Mouse (Mus musculus) stomach, embryonic 15.5 days (tissue): Measurements from ENCODE around the gene Epo. TPM values are rescaled to one million over a fixed set of nuclear protein-coding genes. Genes with fewer than 3 reads are reported as not detected.

Experiments
- ATAC-seq: fragments of 200-750 bp; cut with Nextera tagmentation; 2 replicates; pipeline ENCODE4 v1.8.0; 2017; ENCODE audit warnings: low read depth, moderate number of reproducible peaks, moderate TSS enrichment; ENCODE audit not compliant: insufficient read depth, low FRiP score
- H3K27ac ChIP-seq: fragments of 300-500 bp; sonication (generic); 2 replicates; pipeline ENCODE4 v1.5.1; 2015; ENCODE audit warnings: mild to moderate bottlenecking, inconsistent platforms
- H3K27me3 ChIP-seq: fragments of 300-500 bp; sonication (generic); replicated peaks from 2 replicates; pipeline ENCODE4 v1.6.1; 2015; ENCODE audit warnings: inconsistent platforms
- H3K36me3 ChIP-seq: fragments of 300-500 bp; sonication (generic); 2 replicates; pipeline ENCODE4 v1.6.1; 2015; ENCODE audit warnings: inconsistent platforms
- H3K4me1 ChIP-seq: fragments of 300-500 bp; sonication (generic); 2 replicates; pipeline ENCODE4 v1.6.1; 2015; ENCODE audit warnings: inconsistent platforms
- H3K4me2 ChIP-seq: fragments of 300-500 bp; sonication (generic); 2 replicates; pipeline ENCODE4 v1.6.1; 2015; ENCODE audit warnings: mild to moderate bottlenecking, inconsistent platforms
- H3K4me3 ChIP-seq: fragments of 300-500 bp; sonication (generic); replicated peaks from 2 replicates; pipeline ENCODE4 v1.5.1; 2015; ENCODE audit warnings: inconsistent platforms
- H3K9ac ChIP-seq: fragments of 300-500 bp; sonication (generic); 2 replicates; pipeline ENCODE4 v1.6.1; 2015; ENCODE audit warnings: inconsistent platforms
- H3K9me3 ChIP-seq: fragments of 300-500 bp; sonication (generic); 2 replicates; pipeline ENCODE4 v1.6.1; 2016; ENCODE audit warnings: inconsistent platforms
- WGBS: fragments of 180-500 bp; shearing (Covaris S2); methylation state at CpG from one replicate; pipeline ENCODE4 v1.1.7; 2015; 5-methylcytosine and 5-hydroxymethylcytosine counted together
- polyA plus RNA-seq: library from polyadenylated mRNA; unstranded; fragments of >200 nt; fragmentation: Nextera tagmentation; extraction: Ambion mirVana; gene quantifications from 2 replicates; pipeline ENCODE4 v1.2.1, GENCODE M21; 2015

Gene Epo
- polyA plus RNA-seq, 1 experiment from 2014 or later, result not detected

DNA sequence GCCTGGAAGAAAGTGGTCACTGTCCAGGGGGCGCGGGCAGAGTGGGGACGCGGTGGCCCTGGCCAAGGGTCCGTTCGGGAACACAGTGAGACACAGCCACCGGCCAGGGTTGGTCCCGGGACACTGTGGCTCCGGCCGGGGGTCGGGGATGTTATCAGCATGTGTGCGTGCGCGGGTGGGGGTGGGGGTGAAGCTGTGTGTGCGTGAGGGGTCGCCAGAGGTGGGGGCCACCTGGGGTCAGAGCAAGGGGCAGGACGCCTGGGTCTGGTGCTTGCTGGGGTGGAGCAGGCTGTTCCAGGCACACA lies 47.2 kb downstream of the Epo start:
- no peak overlapping the region for H3K27ac ChIP-seq
- H3K4me1 ChIP-seq, result peaks cover 11% of the 10 kb centered on the region; the same call in 1 of the 2 replicates
- no peaks in the 10 kb centered on the region for H3K36me3 ChIP-seq
- ATAC-seq, result no peak
- H3K27me3 ChIP-seq, result peaks cover 14% of the 10 kb centered on the region
- no peaks in the 10 kb centered on the region for H3K9me3 ChIP-seq
- WGBS, result 1% methylated on average over 17 of the region's 17 CpGs
- no peak overlapping the region for H3K9ac ChIP-seq
- peak overlapping the region; percentile 23 for H3K4me3 ChIP-seq
- peak overlapping the region; percentile 44 for H3K4me2 ChIP-seq

DNA sequence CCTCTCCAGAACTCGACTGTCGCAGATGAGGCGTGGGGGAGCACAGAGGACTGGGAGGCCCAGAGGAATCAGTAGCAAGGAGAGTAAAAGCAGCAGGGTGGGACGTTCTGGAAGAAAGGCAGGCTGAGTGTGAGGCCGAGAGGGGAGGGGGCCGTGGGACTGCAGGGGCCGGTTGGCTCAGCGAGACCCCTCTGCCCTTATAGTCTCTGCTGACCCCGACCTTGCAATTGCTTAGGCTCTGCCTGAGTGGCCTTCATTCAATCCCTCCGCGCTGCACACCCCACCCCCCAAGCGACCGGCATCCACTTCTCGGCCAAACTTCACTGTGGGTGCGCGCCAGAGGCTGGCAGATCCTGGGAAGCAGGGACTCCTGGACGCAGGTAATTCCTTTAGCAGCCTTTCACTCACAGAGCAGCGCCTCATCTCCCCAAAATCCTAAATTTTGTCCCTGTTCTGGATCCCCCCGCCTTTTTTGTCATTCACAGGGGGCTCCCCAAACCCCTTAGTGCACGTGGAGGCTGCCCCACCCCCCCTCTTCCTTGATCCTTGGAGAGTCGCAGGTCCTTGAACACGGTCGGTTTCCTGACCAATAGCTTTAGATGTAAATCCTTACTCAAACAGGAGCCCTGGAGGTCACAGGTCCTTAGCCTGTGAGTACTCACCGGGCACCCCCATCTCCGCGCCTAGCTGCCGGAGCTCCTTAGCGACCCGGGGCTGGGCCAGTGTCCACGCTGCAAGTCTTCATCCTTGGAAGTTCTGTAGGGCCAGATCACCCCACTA lies 47.8 kb downstream of the Epo start:
- Histone ChIP-seq H3K4me1 (peaks cover 11% of the 10 kb centered on the region; the same call in 1 of the 2 replicates), H3K4me2 (peak overlapping the region; percentile 44), H3K9me3 (no peaks in the 10 kb centered on the region), H3K27me3 (peaks cover 14% of the 10 kb centered on the region), H3K27ac (no peak overlapping the region), H3K4me3 (peak overlapping the region; percentile 23), H3K36me3 (no peaks in the 10 kb centered on the region), H3K9ac (no peak overlapping the region)
- 11% methylated on average over 30 of the region's 30 CpGs for WGBS
- ATAC-seq, result no peak

DNA sequence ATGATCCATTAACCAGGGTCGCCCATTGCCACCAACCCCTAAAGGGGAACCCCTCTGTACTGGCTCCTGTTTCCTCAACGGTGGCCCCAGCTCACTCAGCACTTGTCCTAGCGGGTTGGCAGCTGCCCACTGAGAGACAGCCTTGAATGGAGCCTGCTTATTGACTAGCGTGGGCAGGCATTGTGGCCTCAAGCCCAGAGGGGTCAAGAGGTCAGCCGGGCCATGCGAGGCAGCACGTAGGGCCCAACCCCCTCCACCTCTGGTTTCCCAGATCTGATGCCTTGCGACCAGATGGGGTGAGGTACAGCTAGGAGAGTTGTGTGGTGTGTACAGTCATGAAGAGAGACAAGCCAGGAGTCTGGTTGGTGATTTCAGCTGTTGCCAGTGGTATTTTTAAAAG lies 51.1 kb downstream of the Epo start:
- no peak for ATAC-seq

DNA sequence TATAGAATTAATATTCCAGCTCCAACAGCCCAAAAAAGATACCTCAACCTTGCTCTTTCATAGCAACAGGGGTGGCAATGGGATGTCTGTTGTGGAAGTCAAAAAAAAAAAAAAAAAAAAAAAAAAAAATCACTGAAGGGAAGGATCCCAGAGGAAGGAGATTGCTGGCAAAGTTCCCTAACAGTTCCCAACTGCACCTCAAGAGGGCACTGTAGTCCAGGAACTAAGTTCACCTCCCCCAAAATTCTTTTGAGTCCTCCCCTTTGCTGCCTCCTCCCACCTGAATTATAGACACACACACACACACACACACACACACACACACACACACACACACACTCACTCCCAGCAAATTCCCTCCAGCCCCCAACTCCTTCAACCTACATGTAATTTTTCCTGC lies 51.9 kb downstream of the Epo start:
- H3K36me3 ChIP-seq, result no peaks in the 10 kb centered on the region
- H3K9me3 ChIP-seq, result no peaks in the 10 kb centered on the region
- peaks cover 11% of the 10 kb centered on the region; the same call in 1 of the 2 replicates for H3K4me1 ChIP-seq
- no peak overlapping the region for H3K4me3 ChIP-seq
- no peak for ATAC-seq
- H3K27me3 ChIP-seq, result peaks cover 11% of the 10 kb centered on the region; the same call in 1 of the 2 replicates
- no peak overlapping the region for H3K9ac ChIP-seq
- H3K27ac ChIP-seq, result no peak overlapping the region
- no peak overlapping the region for H3K4me2 ChIP-seq

More for the DNA sequence above, 51.1 kb downstream of the Epo start:
- WGBS, result 34% methylated on average over 8 of the region's 8 CpGs
- no peak overlapping the region for H3K27ac ChIP-seq
- H3K9ac ChIP-seq, result no peak overlapping the region
- H3K4me2 ChIP-seq, result no peak overlapping the region
- no peaks in the 10 kb centered on the region for H3K36me3 ChIP-seq
- peaks cover 14% of the 10 kb centered on the region for H3K27me3 ChIP-seq
- no peak overlapping the region for H3K4me3 ChIP-seq
- peaks cover 11% of the 10 kb centered on the region; the same call in 1 of the 2 replicates for H3K4me1 ChIP-seq
- H3K9me3 ChIP-seq, result no peaks in the 10 kb centered on the region

DNA sequence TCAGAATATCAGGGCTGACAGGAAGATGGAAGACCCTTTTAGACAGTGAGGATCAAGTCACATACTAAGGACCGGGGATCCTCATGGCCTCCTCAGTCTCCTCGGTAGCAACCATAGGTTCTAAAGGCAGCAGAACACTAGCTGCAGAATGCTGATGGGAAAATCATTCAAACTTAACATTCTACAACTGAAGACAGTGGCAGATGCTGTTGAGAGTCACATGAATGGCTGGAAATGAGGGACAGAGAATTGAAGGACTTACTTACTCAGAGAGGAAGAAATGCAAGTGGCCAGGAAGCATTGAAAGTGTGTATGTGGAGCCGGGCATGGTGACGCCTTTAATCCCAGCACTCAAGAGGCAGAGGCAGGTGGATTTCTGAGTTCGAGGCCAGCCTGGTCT lies 56.1 kb downstream of the Epo start, which contains the start of gene Zan:
Gene Zan, minus strand, starts transcription at position 101 of the 400 bp plus-strand sequence.
- Histone ChIP-seq H3K9ac (no peak within 1 kb of the TSS), H3K9me3 (no peaks in the 10 kb centered on the region), H3K36me3 (no peaks in the 10 kb centered on the region), H3K4me3 (no peak within 1 kb of the TSS), H3K27me3 (no peaks in the 10 kb centered on the region), H3K4me2 (no peak within 1 kb of the TSS), H3K4me1 (no peaks in the 10 kb centered on the region), H3K27ac (no peak within 1 kb of the TSS)
- WGBS, result 73% methylated on average over 5 of the region's 5 CpGs
- ATAC-seq, result no peak

DNA sequence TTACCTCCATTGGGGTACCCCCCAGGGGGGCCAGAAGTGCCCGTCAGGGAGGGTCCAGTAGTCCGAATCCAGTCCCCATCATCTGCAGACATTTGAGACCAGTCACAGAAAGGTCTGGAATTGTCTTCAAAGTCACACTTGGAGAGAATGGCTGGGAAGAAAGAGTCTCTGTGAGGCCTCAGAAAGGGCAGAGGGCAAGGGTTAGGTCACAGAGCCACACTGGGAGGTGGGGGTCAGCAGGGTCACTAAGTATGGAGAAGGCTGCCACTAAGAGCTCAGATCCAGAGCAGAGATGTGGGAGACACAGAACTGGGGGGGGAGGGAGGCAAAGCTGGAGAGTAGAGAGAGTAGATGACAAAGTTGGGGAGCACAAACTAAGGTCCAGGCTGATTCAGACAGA lies 58.7 kb downstream of the Epo start:
- no peaks in the 10 kb centered on the region for H3K9me3 ChIP-seq
- H3K9ac ChIP-seq, result no peak overlapping the region
- no peak overlapping the region for H3K4me2 ChIP-seq
- no peaks in the 10 kb centered on the region for H3K36me3 ChIP-seq
- H3K4me1 ChIP-seq, result no peaks in the 10 kb centered on the region
- H3K27ac ChIP-seq, result no peak overlapping the region
- WGBS, result 56% methylated on average over 2 of the region's 2 CpGs
- no peak overlapping the region for H3K4me3 ChIP-seq
- no peak for ATAC-seq
- no peaks in the 10 kb centered on the region for H3K27me3 ChIP-seq

DNA sequence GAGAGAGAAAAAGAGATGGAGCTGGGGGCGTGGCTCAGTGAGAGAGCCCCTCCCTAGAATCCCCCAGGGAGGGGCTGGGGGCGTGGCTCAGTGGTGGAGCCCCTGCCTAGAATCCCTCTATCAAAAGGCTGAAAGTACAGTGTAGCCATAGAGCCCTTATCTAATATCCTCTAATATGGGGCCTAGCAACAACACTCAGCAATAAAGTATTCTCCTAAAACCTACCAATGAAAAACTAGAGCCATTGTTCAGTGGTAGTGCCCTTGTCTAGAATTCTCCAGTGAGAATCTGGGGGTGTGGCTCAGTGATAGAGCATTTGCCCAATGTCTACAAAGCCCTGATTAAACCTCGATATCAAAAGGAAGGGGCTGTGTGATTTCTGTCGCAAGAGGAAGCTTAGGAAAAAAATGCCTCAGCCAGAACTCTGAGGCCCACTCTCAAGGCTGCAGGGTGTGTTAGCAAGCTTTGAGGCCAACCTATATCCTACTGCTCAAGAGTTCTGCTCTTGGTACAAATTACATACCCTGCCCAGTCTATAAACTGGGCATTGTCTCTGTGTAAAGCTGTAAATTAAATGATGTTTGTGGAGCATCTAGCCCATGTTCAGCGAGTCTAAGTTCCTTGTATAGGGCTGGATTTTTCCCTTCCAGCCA lies 60.7 kb downstream of the Epo start:
- Histone ChIP-seq H3K4me3 (no peak overlapping the region), H3K27me3 (no peaks in the 10 kb centered on the region), H3K27ac (peak overlapping the region; percentile 77), H3K36me3 (no peaks in the 10 kb centered on the region), H3K4me2 (no peak overlapping the region), H3K4me1 (no peaks in the 10 kb centered on the region), H3K9me3 (no peaks in the 10 kb centered on the region), H3K9ac (no peak overlapping the region)
- WGBS, result 61% methylated on average over 5 of the region's 5 CpGs
- peak; percentile 88 for ATAC-seq

DNA sequence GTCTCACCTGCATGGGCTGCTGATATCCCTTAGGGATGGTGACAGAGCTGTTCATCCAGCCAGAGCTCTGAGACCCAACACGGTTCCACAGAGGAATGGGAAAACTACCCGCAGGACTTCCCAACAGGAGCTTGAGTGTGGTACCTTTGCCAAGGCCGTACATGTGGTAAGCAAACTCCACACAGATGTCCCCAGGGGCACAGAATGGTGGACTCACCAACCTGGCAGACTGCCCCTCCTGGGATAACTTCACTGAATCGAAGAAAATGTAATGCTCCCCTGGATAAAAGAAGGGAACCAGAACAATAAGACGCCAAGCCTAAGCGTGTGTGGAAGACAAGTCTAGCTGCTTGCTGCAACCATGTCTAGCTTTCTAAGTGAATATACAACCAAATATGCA lies 66.1 kb downstream of the Epo start:
- H3K27ac ChIP-seq, result no peak overlapping the region
- no peak for ATAC-seq
- no peak overlapping the region for H3K9ac ChIP-seq
- no peak overlapping the region for H3K4me2 ChIP-seq
- H3K27me3 ChIP-seq, result no peaks in the 10 kb centered on the region
- 91% methylated on average over 6 of the region's 6 CpGs for WGBS
- H3K4me1 ChIP-seq, result no peaks in the 10 kb centered on the region
- no peak overlapping the region for H3K4me3 ChIP-seq
- H3K9me3 ChIP-seq, result no peaks in the 10 kb centered on the region
- H3K36me3 ChIP-seq, result no peaks in the 10 kb centered on the region

DNA sequence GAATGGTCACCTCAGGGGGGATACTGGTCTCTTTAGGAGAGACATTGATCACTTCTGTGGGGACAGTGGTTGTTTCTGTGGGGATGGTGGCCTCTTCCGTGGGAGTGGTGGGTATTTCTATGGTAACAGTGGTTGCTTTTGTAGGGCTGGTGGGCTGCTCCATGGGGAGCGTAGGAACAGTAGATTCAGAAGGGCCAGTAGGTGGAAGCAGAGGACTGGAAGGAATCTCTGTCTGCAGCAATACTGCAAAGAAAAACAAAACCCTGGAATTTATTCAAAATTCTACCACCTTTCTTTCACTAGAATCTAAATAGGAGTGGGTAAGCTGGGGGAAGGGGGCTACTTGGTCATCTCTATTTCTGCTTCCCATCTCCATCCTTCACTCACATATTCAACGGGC lies 68.0 kb downstream of the Epo start:
- ATAC-seq, result no peak
- Histone ChIP-seq H3K36me3 (no peaks in the 10 kb centered on the region), H3K9ac (no peak overlapping the region), H3K27ac (no peak overlapping the region), H3K4me2 (no peak overlapping the region), H3K9me3 (no peaks in the 10 kb centered on the region), H3K4me1 (no peaks in the 10 kb centered on the region), H3K27me3 (no peaks in the 10 kb centered on the region), H3K4me3 (no peak overlapping the region)
- 43% methylated on average over 3 of the region's 3 CpGs for WGBS

DNA sequence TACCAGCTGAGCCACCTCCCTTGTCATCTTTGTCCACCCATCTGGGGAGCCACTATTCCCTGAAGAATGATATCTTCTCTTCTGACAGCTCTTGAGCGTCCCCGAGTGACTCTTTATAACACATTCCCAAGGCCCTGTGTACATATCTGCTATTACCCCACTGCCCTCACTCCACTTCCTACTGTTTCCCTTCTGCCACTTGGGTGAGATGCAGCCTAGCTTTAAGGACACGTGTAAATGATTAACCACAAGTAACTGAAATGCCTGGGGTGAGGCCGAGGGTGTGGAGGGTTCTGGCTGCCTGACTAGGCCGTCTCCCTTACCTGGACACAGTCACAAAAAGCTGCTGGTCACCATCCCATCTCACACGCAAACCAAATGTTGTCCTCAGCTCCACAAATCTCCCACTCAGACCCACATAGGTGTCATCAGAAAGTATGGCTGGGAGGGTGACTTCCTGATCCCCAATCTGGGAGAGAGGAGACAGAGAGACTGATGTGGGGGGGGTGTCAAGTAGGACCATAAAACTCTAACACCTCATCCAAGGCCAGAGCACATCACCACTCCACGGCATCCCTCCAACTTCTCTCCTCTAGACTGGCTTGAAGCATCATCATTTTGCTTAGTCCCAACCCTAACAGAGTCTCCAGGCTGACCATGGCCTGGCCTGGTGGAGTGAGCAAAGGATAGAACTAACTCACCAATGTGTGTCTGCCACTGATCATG lies 77.0 kb downstream of the Epo start:
- no peaks in the 10 kb centered on the region for H3K9me3 ChIP-seq
- no peaks in the 10 kb centered on the region for H3K4me1 ChIP-seq
- no peak overlapping the region for H3K9ac ChIP-seq
- H3K27ac ChIP-seq, result peak overlapping the region; percentile 65; the same call in 1 of the 2 replicates
- no peaks in the 10 kb centered on the region for H3K27me3 ChIP-seq
- no peak overlapping the region for H3K4me3 ChIP-seq
- ATAC-seq, result peak; percentile 92
- H3K36me3 ChIP-seq, result no peaks in the 10 kb centered on the region
- no peak overlapping the region for H3K4me2 ChIP-seq
- 33% methylated on average over 7 of the region's 7 CpGs for WGBS

DNA sequence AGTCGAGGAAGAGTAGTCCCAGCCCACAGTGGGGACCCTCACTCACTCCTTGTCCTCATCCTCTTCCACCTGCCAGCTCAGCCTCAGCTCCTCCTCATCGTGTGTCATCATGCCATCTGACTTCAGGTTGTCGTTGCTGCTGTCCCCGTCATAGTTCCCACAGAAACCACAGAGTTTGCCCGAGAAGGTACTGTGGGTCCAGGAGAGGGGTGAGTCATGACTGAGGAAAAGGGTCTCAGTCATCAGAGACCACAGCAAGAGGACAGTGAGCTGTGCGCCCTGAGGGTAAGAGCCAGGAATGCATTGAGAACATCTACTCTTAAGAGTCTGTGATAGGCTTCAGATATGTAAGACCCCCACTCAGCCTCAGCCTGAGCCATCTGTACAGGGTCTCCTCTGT lies 77.8 kb downstream of the Epo start:
- Histone ChIP-seq H3K36me3 (no peaks in the 10 kb centered on the region), H3K4me2 (no peak overlapping the region), H3K4me3 (no peak overlapping the region), H3K27ac (no peak overlapping the region), H3K27me3 (no peaks in the 10 kb centered on the region), H3K9ac (no peak overlapping the region), H3K4me1 (no peaks in the 10 kb centered on the region), H3K9me3 (no peaks in the 10 kb centered on the region)
- WGBS, result 70% methylated on average over 6 of the region's 6 CpGs
- ATAC-seq, result no peak

DNA sequence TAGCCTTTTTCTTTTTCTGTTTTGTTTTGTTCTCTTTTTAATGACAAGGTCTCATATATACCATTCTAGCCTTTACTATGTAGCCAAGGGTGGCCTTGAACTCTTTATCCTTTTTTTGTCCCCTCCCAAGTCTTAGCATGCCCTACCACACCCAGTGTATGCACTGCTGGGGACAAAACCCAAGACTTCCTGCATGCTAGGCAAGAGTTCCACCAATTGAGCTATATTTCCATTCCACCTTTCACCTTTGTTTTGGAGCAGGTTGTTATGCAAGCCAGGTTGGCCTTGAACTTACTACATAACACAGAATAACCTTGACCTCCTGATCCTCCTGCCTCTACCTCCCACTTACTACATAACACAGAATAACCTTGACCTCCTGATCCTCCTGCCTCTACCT lies 87.5 kb downstream of the Epo start:
- Histone ChIP-seq H3K27me3 (no peaks in the 10 kb centered on the region), H3K36me3 (no peaks in the 10 kb centered on the region), H3K9me3 (no peaks in the 10 kb centered on the region), H3K4me3 (no peak overlapping the region), H3K9ac (no peak overlapping the region), H3K4me1 (no peaks in the 10 kb centered on the region), H3K4me2 (no peak overlapping the region), H3K27ac (no peak overlapping the region)
- ATAC-seq, result no peak
